ENCODE assay signal across 26 mouse cellular contexts in genomic region chr8:87078260-87078659, GRCm38 (mm10).
DNase-seq lines count a peak whose midpoint lies in the region; ATAC-seq and TF ChIP-seq lines count a peak whose summit lies in the region.
"Had no signal": no experiment of that assay in that cellular context is flagged by ENCODE, and none has a peak within 500 bp of the region (broad histone marks: within the 10 kb centered on the region; RNA-seq: fewer than 3 reads in every experiment).

No protein-coding gene starts in this region.

- H3K36me3 ChIP-seq in forebrain, embryonic 12.5 days (replicated peaks) = no peaks in the 10 kb centered on the region
- H3K36me3 ChIP-seq in forebrain, embryonic 11.5 days (ENCODE audit: control insufficient read depth, insufficient read depth, low read length) = no peaks in the 10 kb centered on the region
- H3K36me3 ChIP-seq in midbrain, postnatal 0 days (ENCODE audit: insufficient read depth, low read length) = no peaks in the 10 kb centered on the region
- no peaks in the 10 kb centered on the region for H3K36me3 ChIP-seq in midbrain, embryonic 10.5 days
- no peaks in the 10 kb centered on the region for H3K36me3 ChIP-seq in forebrain, embryonic 16.5 days (ENCODE audit: control insufficient read depth, insufficient read depth)
- H3K36me3 ChIP-seq: embryonic facial prominence, embryonic 13.5 days; kidney, embryonic 15.5 days; limb, embryonic 13.5 days; liver, embryonic 12.5 days; midbrain, embryonic 13.5 days had no signal

- H3K9ac ChIP-seq in forebrain, embryonic 12.5 days = no peak overlapping the region
- H3K9ac ChIP-seq in forebrain, embryonic 11.5 days (ENCODE audit: low read length) = no peak overlapping the region
- H3K9ac ChIP-seq in midbrain, postnatal 0 days (replicated peaks; ENCODE audit: low read length, poor library complexity, severe bottlenecking) = no peak overlapping the region
- no peak overlapping the region for H3K9ac ChIP-seq in forebrain, embryonic 16.5 days (replicated peaks; ENCODE audit: low read depth, low read length)
- H3K9ac ChIP-seq: embryonic facial prominence, embryonic 13.5 days; kidney, embryonic 15.5 days; limb, embryonic 13.5 days; liver, embryonic 12.5 days; midbrain, embryonic 13.5 days had no signal

- 43% methylated on average over 6 of the region's 6 CpGs for WGBS in forebrain, embryonic 12.5 days
- 48% methylated on average over 6 of the region's 6 CpGs for WGBS in forebrain, embryonic 11.5 days
- 71% methylated on average over 6 of the region's 6 CpGs for WGBS in midbrain, postnatal 0 days
- 77% methylated on average over 6 of the region's 6 CpGs for WGBS in midbrain, embryonic 10.5 days
- 19% methylated on average over 6 of the region's 6 CpGs for WGBS in forebrain, embryonic 16.5 days

- ATAC-seq in forebrain, embryonic 12.5 days (ENCODE audit: low FRiP score) = peak; percentile 69
- ATAC-seq in forebrain, embryonic 11.5 days (replicated peaks; ENCODE audit: low FRiP score) = no peak
- ATAC-seq in midbrain, postnatal 0 days (ENCODE audit: low FRiP score) = no peak
- ATAC-seq in forebrain, embryonic 16.5 days = peak; percentile 66
- ATAC-seq: intestine, postnatal 0 days; liver, embryonic 12.5 days; midbrain, embryonic 13.5 days; Patski had no signal

- H3K27me3 ChIP-seq in forebrain, embryonic 12.5 days = no peaks in the 10 kb centered on the region
- no peaks in the 10 kb centered on the region for H3K27me3 ChIP-seq in forebrain, embryonic 11.5 days (ENCODE audit: control insufficient read depth, insufficient read depth, low read length)
- H3K27me3 ChIP-seq in midbrain, postnatal 0 days (ENCODE audit: insufficient read depth, low read length) = no peaks in the 10 kb centered on the region
- H3K27me3 ChIP-seq in midbrain, embryonic 10.5 days (ENCODE audit: low read depth, poor library complexity, severe bottlenecking) = no peaks in the 10 kb centered on the region
- H3K27me3 ChIP-seq in forebrain, embryonic 16.5 days (replicated peaks; ENCODE audit: control insufficient read depth, insufficient read depth, low read length) = no peaks in the 10 kb centered on the region
- H3K27me3 ChIP-seq: embryonic facial prominence, embryonic 13.5 days; kidney, embryonic 15.5 days; liver, embryonic 12.5 days; midbrain, embryonic 13.5 days had no signal

- H3K27ac ChIP-seq in forebrain, embryonic 12.5 days = no peak overlapping the region
- no peak overlapping the region for H3K27ac ChIP-seq in forebrain, embryonic 11.5 days (ENCODE audit: low read depth, low read length)
- H3K27ac ChIP-seq in midbrain, postnatal 0 days (ENCODE audit: low read depth, low read length) = no peak overlapping the region
- no peak overlapping the region for H3K27ac ChIP-seq in midbrain, embryonic 10.5 days (replicated peaks)
- H3K27ac ChIP-seq in forebrain, embryonic 16.5 days (ENCODE audit: low read length) = no peak overlapping the region
- H3K27ac ChIP-seq: embryonic facial prominence, embryonic 13.5 days; gastrocnemius, adult 2 months; kidney, embryonic 15.5 days; limb, embryonic 13.5 days; liver, embryonic 12.5 days; midbrain, embryonic 13.5 days had no signal

- no peak overlapping the region for H3K4me2 ChIP-seq in forebrain, embryonic 12.5 days
- no peak overlapping the region for H3K4me2 ChIP-seq in forebrain, embryonic 11.5 days (ENCODE audit: low read depth, low read length, severe bottlenecking)
- no peak overlapping the region for H3K4me2 ChIP-seq in midbrain, postnatal 0 days (ENCODE audit: low read depth, low read length, poor library complexity, severe bottlenecking)
- H3K4me2 ChIP-seq in forebrain, embryonic 16.5 days (ENCODE audit: low read length) = no peak overlapping the region
- H3K4me2 ChIP-seq: embryonic facial prominence, embryonic 13.5 days; heart, embryonic 11.5 days; kidney, embryonic 15.5 days; limb, embryonic 13.5 days; liver, embryonic 12.5 days; midbrain, embryonic 13.5 days had no signal

- H3K4me1 ChIP-seq in forebrain, embryonic 12.5 days = peaks cover 11% of the 10 kb centered on the region; the same call in 1 of the 2 replicates
- no peaks in the 10 kb centered on the region; the same call in 1 of the 2 replicates for H3K4me1 ChIP-seq in forebrain, embryonic 11.5 days (replicated peaks; ENCODE audit: control insufficient read depth, insufficient read depth, low read length)
- no peaks in the 10 kb centered on the region for H3K4me1 ChIP-seq in midbrain, postnatal 0 days (ENCODE audit: insufficient read depth, low read length)
- H3K4me1 ChIP-seq in midbrain, embryonic 10.5 days = peaks cover 3% of the 10 kb centered on the region; the same call in 1 of the 2 replicates
- peaks cover 7% of the 10 kb centered on the region; the same call in 1 of the 2 replicates for H3K4me1 ChIP-seq in forebrain, embryonic 16.5 days (replicated peaks; ENCODE audit: control insufficient read depth, insufficient read depth, low read length)
- H3K4me1 ChIP-seq: embryonic facial prominence, embryonic 13.5 days; kidney, embryonic 15.5 days; liver, embryonic 12.5 days had no signal

- no peak for DNase-seq in forebrain, embryonic 11.5 days (ENCODE audit: low spot score)
- peak; percentile 28 for DNase-seq in midbrain, postnatal 0 days (ENCODE audit: low spot score)
- DNase-seq in midbrain, embryonic 10.5 days (ENCODE audit: low spot score) = no peak
- DNase-seq in layer of hippocampus, postnatal 36 days = peak; percentile 19 to 26
- DNase-seq in adrenal gland, postnatal 4 days (ENCODE audit: low spot score in 2 of 2) = no peak
- DNase-seq in kidney, adult 11 months = no peak
- DNase-seq: cerebellum, postnatal 25 days; embryo, embryonic 11 days; gastrocnemius, adult 2 months; heart, adult 11 months; kidney, postnatal 36 days; lung, adult 18-20 months; lung, postnatal 10 days; right cerebral cortex, adult 18-20 months had no signal

- H3K9me3 ChIP-seq in forebrain, embryonic 12.5 days = no peaks in the 10 kb centered on the region
- H3K9me3 ChIP-seq in forebrain, embryonic 11.5 days (ENCODE audit: control insufficient read depth, low read length) = no peaks in the 10 kb centered on the region
- H3K9me3 ChIP-seq in midbrain, postnatal 0 days (ENCODE audit: low read length) = no peaks in the 10 kb centered on the region
- H3K9me3 ChIP-seq in midbrain, embryonic 10.5 days (replicated peaks) = no peaks in the 10 kb centered on the region
- no peaks in the 10 kb centered on the region for H3K9me3 ChIP-seq in forebrain, embryonic 16.5 days (ENCODE audit: control insufficient read depth, low read length)
- H3K9me3 ChIP-seq: embryonic facial prominence, embryonic 13.5 days; kidney, embryonic 15.5 days; liver, embryonic 12.5 days; midbrain, embryonic 13.5 days had no signal

- H3K4me3 ChIP-seq in forebrain, embryonic 12.5 days (replicated peaks) = no peak overlapping the region
- H3K4me3 ChIP-seq in forebrain, embryonic 11.5 days (ENCODE audit: low read depth, low read length) = no peak overlapping the region
- no peak overlapping the region for H3K4me3 ChIP-seq in midbrain, postnatal 0 days (ENCODE audit: low read depth, low read length)
- H3K4me3 ChIP-seq in midbrain, embryonic 10.5 days = no peak overlapping the region
- no peak overlapping the region for H3K4me3 ChIP-seq in forebrain, embryonic 16.5 days (replicated peaks; ENCODE audit: low read length)
- H3K4me3 ChIP-seq: embryonic facial prominence, embryonic 13.5 days; erythroblast, embryonic 14.5 days; gastrocnemius, adult 2 months; kidney, embryonic 15.5 days; limb, embryonic 13.5 days; liver, embryonic 12.5 days; midbrain, embryonic 13.5 days; myocyte had no signal

- TF ChIP-seq CTCF in midbrain, postnatal 0 days (IDR thresholded peaks at IDR 0.05) = no peak

Comparison
In these comparisons a context has a peak if more than half of its experiments do, and no peak if none do; other contexts are left out.
1. ATAC-seq: peak in forebrain, embryonic 12.5 days (single experiment) and forebrain, embryonic 16.5 days (single experiment); none in forebrain, embryonic 11.5 days (single experiment) and midbrain, postnatal 0 days (single experiment).
2. DNase-seq: peak in midbrain, postnatal 0 days (single experiment) and layer of hippocampus, postnatal 36 days (2 of 2); none in forebrain, embryonic 11.5 days (single experiment), midbrain, embryonic 10.5 days (single experiment), adrenal gland, postnatal 4 days (0 of 2) and kidney, adult 11 months (single experiment).